Mouse (Mus musculus): ENCODE data around the gene Azin2.

The Azin2 gene

DNA sequence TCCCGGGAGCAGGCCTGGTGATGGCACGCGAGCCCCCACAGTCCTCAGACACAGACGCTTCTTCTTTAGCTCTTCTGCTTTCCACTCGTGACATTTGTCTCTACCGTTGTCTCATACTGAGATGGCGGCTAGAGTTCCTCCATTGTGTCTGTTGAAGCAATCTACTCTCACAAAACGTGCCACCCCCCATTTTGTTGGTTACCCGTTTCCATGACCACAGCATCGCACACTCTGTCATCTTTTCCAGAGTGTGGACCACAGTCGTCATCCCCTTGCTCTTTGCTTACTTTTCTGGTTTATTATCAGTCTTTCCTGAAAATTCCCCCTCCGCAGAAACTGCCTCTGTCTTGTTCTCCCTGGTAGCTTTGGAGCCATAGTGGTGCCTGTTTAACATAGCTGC, 68.1 kb downstream of the Azin2 start:
- peak in 1 of 2 experiments; percentile 18 for DNase-seq

DNA sequence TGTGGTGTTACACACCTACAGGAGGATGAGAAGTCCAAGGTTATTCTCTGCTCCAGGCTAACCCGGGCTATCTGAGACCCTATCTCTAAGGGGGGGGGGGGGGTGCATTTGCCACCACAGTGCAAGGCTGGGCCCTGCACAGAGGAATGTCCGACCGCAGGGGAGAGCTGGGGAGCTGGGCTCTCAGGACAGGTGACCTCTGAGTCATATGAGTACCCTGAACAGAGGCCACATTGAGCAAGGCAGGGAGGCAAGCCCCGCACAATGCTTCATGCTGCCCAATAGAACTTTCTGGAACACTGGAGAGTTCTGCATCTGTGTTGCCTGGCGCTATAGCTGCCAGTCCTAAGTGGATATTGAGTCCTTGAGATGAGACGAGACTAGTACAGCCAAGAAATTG, 70.1 kb downstream of the Azin2 start:
- peak in 1 of 2 experiments; percentile 36 for DNase-seq

DNA sequence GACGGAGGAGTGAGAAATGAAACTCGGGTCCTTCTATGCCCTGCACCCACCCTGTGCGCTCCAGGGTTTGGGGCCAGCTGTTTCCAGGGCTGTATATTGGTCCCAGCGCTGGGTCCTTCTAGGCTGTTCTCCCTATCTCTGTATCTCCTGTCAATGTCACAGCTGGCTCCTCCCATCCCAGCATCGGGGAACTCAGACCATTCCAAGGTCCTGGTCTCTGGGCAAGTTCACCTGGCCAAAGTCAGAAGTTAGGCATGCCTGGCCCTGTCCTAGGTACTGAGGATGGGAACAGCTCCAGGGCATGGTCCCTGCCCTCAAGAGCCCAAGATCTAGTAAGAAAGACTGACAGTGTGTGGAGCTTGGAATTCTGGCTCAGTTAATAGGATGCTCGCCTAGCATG, 70.5 kb downstream of the Azin2 start:
- DNase-seq = no peak

DNA sequence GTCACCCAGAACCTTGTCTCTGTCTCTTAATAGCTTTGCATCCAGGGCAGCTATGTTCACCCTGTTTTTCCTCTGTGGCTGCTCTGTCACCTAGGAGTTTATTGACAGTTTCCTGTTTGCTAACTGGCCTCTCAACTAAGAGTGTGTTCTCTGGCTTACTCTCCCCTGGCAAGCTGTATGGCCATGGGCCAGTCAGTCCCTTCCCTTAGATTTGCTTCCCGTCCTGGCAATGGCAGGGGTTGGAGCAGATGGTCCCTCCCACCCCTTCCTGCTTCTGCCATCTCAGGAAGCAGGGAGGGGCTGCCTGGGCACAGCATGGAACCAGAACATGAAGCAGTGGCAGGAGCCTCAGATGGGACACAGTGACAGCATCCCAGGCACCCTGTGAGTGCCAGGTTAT, 71.1 kb downstream of the Azin2 start:
- peak; percentile 92 to 95 for DNase-seq

DNA sequence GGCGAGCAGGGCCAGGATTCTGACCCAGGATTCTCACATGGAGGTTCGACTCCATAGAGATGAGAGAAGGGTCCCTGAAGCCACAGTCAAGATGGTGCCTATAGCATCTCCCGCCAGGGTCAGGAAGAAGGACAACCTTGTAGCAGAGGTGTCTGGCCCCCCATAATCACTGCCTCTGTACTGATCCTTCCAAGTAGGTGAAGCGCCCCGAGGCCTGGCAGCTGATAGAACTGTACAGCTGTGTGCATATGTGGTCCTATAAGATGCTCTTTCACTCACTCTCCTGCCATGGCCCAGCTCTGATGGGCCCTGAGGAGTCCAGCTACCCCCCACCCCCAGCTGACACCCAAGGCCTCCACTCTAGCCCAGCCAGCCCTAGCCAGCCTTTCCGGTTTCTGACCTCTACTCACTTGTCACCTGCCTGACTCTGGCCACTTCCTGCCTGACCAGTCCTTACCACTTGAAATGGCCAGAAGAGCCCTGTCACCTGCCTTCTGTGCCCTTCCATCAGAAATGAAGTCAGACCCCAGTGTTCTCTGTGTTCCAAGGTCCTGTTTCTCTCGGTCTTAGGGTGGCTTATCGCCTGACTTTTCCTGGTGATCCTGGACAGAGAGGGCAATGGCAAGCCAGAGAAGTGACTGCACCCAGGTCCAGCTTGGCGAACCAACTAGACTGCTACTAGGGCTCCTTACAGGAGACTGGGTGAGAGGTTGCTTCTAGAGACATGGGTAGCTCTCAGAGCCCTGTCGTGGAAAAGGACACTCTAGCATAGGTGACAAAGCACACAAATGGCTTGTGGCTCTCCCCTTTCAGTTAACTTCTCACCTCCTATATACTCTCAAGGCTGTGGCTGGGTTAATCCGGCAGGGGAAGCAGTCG, 72.3 kb downstream of the Azin2 start:
- DNase-seq = peak in 1 of 2 experiments; percentile 38

DNA sequence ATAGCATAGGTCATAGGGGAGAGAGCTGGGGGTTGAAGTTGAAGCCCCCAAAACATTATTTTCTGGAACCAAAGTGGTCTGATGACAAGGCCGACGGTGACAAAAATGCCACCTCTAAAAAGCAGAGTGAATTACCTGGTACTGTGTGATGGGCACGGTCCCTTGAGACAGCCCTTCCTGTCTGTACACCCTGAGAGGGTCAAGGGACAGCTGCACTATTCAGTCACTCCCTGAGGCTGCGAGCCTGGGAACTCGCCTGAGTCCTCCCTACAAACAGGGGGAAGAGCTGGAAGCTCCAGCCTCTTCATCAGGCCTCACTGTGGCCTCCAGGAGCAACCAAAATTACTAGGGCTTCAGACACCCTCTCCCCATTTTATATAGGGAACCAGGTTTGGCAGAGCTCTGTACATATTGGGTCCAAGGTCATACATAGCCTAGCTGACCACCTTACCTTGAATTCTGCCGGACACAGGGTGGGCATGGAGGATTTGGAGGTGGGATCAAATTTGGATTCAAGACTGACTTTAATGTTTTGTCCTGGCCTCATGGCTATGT, 73.7 kb downstream of the Azin2 start:
- DNase-seq = peak in 1 of 2 experiments; percentile 28

DNA sequence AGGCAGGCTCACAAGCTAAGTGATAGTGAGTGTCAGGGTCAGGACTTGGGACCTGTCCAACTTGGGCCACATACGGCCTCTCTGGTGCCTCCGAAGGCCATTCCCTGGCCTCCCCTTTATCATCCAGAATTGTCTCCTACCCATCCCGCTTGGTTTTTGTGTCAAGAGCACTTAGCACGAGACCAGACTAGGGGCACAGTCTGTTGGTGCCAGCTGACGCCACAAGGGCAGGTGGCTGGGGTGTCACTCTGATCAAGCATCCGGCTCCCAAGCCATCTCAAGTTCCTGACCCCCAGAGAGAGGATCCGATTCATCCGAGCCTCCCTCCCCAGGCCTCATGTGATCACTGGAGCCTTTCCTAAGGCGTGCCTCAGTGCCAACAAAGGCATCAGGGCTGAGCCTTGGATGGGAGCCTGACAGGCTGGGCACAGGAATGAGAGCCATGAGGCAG, 74.6 kb downstream of the Azin2 start:
- peak; percentile 93 to 94 for DNase-seq

DNA sequence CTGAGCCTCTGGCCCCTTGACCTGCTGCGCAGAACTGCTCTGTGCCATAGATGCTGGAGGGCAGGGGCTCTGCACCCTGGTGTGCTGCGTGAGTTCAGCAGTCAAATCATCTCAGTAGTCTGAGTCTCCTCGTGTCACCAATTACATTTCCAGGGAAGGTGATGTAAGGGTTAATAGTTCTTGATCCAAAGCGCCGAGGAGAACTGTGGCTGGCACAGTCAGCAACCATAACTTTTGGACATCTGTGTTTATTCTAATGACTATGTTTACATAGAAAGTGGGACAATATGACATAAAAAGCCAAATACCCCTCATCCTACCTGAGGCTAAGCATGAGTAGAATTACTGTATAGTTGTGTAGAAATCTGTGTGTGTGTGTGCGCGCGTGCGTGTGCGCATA, 75.2 kb downstream of the Azin2 start:
- no peak for DNase-seq

DNA sequence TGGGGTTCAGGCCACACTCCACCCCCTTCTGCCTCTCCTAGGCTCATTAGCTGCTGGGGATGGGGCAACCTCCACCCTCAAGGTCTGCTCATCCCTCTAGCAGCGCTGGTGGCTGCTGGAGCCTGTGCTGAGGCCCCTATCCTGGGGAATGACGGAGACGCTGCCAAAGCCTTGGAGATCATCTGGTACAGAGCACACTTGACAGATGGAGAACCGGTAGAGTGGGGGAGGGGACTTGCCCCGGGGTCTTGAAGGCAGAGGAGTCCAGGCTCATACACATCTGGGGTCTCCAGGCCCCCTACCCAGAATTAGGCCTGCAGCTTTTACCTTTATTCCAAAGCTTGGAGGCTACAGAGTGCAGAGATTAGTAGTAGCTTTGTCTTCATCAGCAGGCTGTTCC, 75.7 kb downstream of the Azin2 start:
- DNase-seq = peak; percentile 80 to 83

DNA sequence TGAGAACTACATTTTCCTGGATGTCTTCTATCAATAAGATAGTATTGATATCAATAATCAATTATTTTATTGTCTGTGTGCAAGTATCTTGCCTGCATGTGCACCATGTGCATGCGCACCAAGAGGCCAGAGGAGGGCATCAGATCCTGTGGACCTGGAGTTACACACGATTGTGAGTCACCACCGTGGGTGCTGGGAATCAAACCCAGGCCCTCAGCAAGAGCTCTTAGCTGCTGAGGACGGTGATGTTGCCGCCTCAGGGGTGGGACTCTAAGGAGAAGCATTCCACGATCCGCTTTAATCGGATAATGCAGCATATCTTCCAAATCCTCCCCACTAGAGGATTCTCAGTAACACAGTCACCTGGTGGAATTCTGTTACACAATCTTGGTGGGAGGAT, 76.7 kb downstream of the Azin2 start:
- peak; percentile 37 to 41 for DNase-seq

DNA sequence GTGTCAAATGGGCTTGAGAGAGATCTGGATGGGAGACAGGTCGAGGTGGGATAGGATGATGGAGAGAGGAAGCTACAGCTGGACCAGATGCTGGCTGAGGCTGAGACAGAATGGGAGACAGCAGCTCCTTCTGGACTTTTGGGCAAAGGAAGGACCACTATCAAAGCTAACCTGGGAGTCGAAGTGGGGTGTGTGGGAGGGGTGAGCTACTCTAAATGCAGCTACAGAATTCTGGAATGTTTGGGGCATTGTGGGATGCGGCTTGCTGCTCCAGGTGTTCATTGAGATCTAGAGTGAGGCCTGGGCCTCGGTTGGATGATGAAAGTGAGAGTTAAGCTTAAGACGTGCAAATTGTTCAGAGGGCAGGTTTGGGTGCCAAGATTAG, 77.5 kb downstream of the Azin2 start:
- no peak for DNase-seq

DNA sequence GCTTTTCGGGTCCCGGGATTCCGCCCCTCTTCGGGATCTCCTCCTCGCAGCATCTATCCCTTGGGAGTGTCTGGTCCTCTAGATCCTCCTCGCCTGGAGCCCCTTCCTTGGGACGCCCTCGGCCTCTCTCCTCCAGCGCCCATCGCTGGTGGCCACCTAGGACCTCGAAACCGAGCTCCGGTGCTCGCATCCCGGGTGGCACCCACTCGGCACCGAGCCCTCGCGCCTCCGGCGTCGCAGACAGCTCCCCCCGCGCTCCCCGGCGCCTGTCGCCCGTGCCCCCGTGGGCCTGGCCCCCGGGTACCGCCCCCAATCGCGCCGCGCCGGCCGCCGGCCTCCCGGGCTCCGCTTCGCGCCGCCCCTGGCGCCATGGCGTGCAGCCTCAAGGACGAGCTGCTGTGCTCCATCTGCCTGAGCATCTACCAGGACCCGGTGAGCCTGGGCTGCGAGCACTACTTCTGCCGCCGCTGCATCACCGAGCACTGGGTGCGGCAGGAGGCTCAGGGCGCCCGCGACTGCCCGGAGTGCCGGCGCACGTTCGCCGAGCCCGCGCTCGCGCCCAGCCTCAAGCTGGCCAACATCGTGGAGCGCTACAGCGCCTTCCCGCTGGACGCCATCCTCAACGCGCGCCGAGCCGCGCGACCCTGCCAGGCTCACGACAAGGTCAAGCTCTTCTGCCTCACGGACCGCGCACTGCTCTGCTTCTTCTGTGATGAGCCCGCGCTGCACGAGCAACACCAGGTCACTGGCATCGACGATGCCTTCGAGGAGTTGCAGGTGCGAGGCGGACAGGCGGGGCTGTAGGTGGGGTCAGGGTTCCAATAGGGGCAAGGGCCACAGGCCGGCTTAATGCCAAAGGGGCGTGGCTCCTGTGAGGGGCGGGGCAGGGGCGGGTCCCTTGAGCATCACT, 78.2 kb downstream of the Azin2 start:
- peak; percentile 91 to 93 for DNase-seq

DNA sequence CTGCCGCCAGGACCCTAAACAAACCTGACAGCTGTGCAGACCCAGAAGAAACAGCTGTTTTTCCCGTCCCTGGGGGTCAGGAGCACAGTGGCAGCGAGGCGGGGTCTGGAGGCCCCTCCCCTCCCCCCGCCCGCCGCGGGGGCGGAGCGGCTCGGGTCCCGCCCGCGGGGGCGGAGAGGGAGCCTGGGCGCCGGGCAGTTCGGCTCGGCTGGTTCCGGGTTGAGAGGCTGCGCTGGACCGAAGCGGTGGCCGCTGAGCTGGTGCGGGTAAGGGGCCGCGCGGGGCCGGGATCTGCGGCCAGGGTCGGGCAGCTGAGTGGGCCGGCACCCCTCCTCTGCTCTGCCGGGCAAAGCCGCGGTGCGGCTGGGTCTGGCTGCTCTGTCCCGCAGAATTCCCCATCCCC, 78.9 kb downstream of the Azin2 start, which contains the start of gene Trim62:
Gene Trim62, plus strand, starts transcription at position 202 of the 403 bp plus-strand sequence.
- peak; percentile 88 to 93 for DNase-seq
